Mouse (Mus musculus) kidney, embryonic 15.5 days (tissue): Measurements from ENCODE around the gene Nav3. TPM values are rescaled to one million over a fixed set of nuclear protein-coding genes. Genes with fewer than 3 reads are reported as not detected.

Experiments used
- ATAC-seq: fragments of 200-750 bp; cut with Nextera tagmentation; replicated peaks from 2 replicates; pipeline ENCODE4 v1.8.0; 2017; ENCODE audit warnings: moderate TSS enrichment; ENCODE audit not compliant: low FRiP score
- H3K27ac ChIP-seq: fragments of 300-500 bp; sonication (generic); 2 replicates; pipeline ENCODE4 v1.5.1; 2015; ENCODE audit warnings: mild to moderate bottlenecking, inconsistent platforms
- H3K27me3 ChIP-seq: fragments of 300-500 bp; sonication (generic); 2 replicates; pipeline ENCODE4 v1.6.1; 2015; ENCODE audit warnings: inconsistent platforms
- H3K36me3 ChIP-seq: fragments of 300-500 bp; sonication (generic); 2 replicates; pipeline ENCODE4 v1.6.1; 2015; ENCODE audit warnings: inconsistent platforms
- H3K4me1 ChIP-seq: fragments of 300-500 bp; sonication (generic); 2 replicates; pipeline ENCODE4 v1.6.1; 2015; ENCODE audit warnings: inconsistent platforms
- H3K4me2 ChIP-seq: fragments of 300-500 bp; sonication (generic); 2 replicates; pipeline ENCODE4 v1.6.1; 2015; ENCODE audit warnings: moderate library complexity, mild to moderate bottlenecking, inconsistent platforms
- H3K4me3 ChIP-seq: fragments of 300-500 bp; sonication (generic); replicated peaks from 2 replicates; pipeline ENCODE4 v1.5.1; 2015; ENCODE audit warnings: mild to moderate bottlenecking, inconsistent platforms
- H3K9ac ChIP-seq: fragments of 300-500 bp; sonication (generic); 2 replicates; pipeline ENCODE4 v1.6.1; 2015; ENCODE audit warnings: mild to moderate bottlenecking, inconsistent platforms
- H3K9me3 ChIP-seq: fragments of 300-500 bp; sonication (generic); replicated peaks from 2 replicates; pipeline ENCODE4 v1.6.1; 2016; ENCODE audit warnings: inconsistent platforms
- WGBS: fragments of 180-500 bp; shearing (Covaris S2); methylation state at CpG from one replicate; pipeline ENCODE4 v1.1.7; 2015; ENCODE audit warnings: mixed read lengths; 5-methylcytosine and 5-hydroxymethylcytosine counted together
- polyA plus RNA-seq: library from polyadenylated mRNA; unstranded; fragments of >200 nt; fragmentation: Nextera tagmentation; extraction: Ambion mirVana; gene quantifications from 2 replicates; pipeline ENCODE4 v1.2.1, GENCODE M21; 2015

Nav3 gene
- polyA plus RNA-seq, 1 experiment from 2014 or later = 4.6 TPM

GRCm38 (mm10) chr10:109843661-109844060 lies 612.3 kb downstream of the Nav3 start:
- H3K4me1 ChIP-seq = no peaks in the 10 kb centered on the region
- H3K4me3 ChIP-seq = no peak overlapping the region
- no peak overlapping the region for H3K4me2 ChIP-seq
- H3K27me3 ChIP-seq = no peaks in the 10 kb centered on the region
- ATAC-seq = no peak
- 80% methylated on average over 4 of the region's 4 CpGs for WGBS
- H3K9me3 ChIP-seq = no peaks in the 10 kb centered on the region
- no peak overlapping the region for H3K27ac ChIP-seq
- no peak overlapping the region for H3K9ac ChIP-seq
- no peaks in the 10 kb centered on the region for H3K36me3 ChIP-seq

- peak; percentile 93 for ATAC-seq
- no peaks in the 10 kb centered on the region for H3K36me3 ChIP-seq
- H3K4me3 ChIP-seq = peak overlapping the region; percentile 21
- H3K4me1 ChIP-seq = peaks cover 6% of the 10 kb centered on the region; the same call in 1 of the 2 replicates
- H3K27ac ChIP-seq = no peak overlapping the region
- 22% methylated on average over 18 of the region's 18 CpGs for WGBS
- H3K27me3 ChIP-seq = no peaks in the 10 kb centered on the region
- peak overlapping the region; percentile 49 for H3K4me2 ChIP-seq
- no peaks in the 10 kb centered on the region for H3K9me3 ChIP-seq
- no peak overlapping the region for H3K9ac ChIP-seq
These were observed 623.2 kb downstream of the Nav3 start for GRCm38 (mm10) chr10:109832768-109833291.

GRCm38 (mm10) chr10:109806782-109807493 lies 649.1 kb downstream of the Nav3 start:
- WGBS = 46% methylated on average over 5 of the region's 5 CpGs
- Histone ChIP-seq H3K36me3 (no peaks in the 10 kb centered on the region), H3K4me1 (no peaks in the 10 kb centered on the region), H3K9me3 (no peaks in the 10 kb centered on the region), H3K27me3 (no peaks in the 10 kb centered on the region), H3K4me3 (no peak overlapping the region), H3K9ac (no peak overlapping the region), H3K4me2 (no peak overlapping the region), H3K27ac (0 out of 2 replicates have a peak overlapping the region, but pooled peaks have one; percentile 45)
- ATAC-seq = peak; percentile 94

- Histone ChIP-seq H3K27me3 (no peaks in the 10 kb centered on the region), H3K4me3 (no peak overlapping the region), H3K4me2 (no peak overlapping the region), H3K9ac (no peak overlapping the region), H3K4me1 (no peaks in the 10 kb centered on the region), H3K9me3 (no peaks in the 10 kb centered on the region), H3K27ac (no peak overlapping the region), H3K36me3 (no peaks in the 10 kb centered on the region)
- no peak for ATAC-seq
These were observed 652.6 kb downstream of the Nav3 start for GRCm38 (mm10) chr10:109803441-109803840.

- no peaks in the 10 kb centered on the region for H3K36me3 ChIP-seq
- ATAC-seq = no peak
- no peak overlapping the region for H3K9ac ChIP-seq
- H3K9me3 ChIP-seq = no peaks in the 10 kb centered on the region
- no peaks in the 10 kb centered on the region for H3K4me1 ChIP-seq
- no peak overlapping the region for H3K4me3 ChIP-seq
- no peak overlapping the region for H3K4me2 ChIP-seq
- no peak overlapping the region for H3K27ac ChIP-seq
- no peaks in the 10 kb centered on the region for H3K27me3 ChIP-seq
- WGBS = 70% methylated on average over 1 of the region's 1 CpGs
These were observed 653.8 kb downstream of the Nav3 start for GRCm38 (mm10) chr10:109802236-109802635.

GRCm38 (mm10) chr10:109799246-109799645 lies 656.8 kb downstream of the Nav3 start:
- Histone ChIP-seq H3K9ac (no peak overlapping the region), H3K4me2 (no peak overlapping the region), H3K9me3 (no peaks in the 10 kb centered on the region), H3K36me3 (no peaks in the 10 kb centered on the region), H3K4me1 (no peaks in the 10 kb centered on the region), H3K27me3 (no peaks in the 10 kb centered on the region), H3K27ac (no peak overlapping the region), H3K4me3 (no peak overlapping the region)
- ATAC-seq = no peak
- 58% methylated on average over 6 of the region's 6 CpGs for WGBS

GRCm38 (mm10) chr10:109796981-109797380 lies 659.0 kb downstream of the Nav3 start:
- no peak overlapping the region for H3K4me2 ChIP-seq
- H3K27ac ChIP-seq = no peak overlapping the region
- H3K4me3 ChIP-seq = no peak overlapping the region
- H3K4me1 ChIP-seq = no peaks in the 10 kb centered on the region
- no peak for ATAC-seq
- no peaks in the 10 kb centered on the region for H3K9me3 ChIP-seq
- 64% methylated on average over 3 of the region's 3 CpGs for WGBS
- no peak overlapping the region for H3K9ac ChIP-seq
- H3K27me3 ChIP-seq = no peaks in the 10 kb centered on the region
- no peaks in the 10 kb centered on the region for H3K36me3 ChIP-seq

GRCm38 (mm10) chr10:109793491-109793890 lies 662.5 kb downstream of the Nav3 start:
- Histone ChIP-seq H3K4me3 (no peak overlapping the region), H3K27me3 (no peaks in the 10 kb centered on the region), H3K27ac (no peak overlapping the region), H3K9ac (no peak overlapping the region), H3K4me2 (no peak overlapping the region), H3K4me1 (no peaks in the 10 kb centered on the region), H3K9me3 (no peaks in the 10 kb centered on the region), H3K36me3 (no peaks in the 10 kb centered on the region)
- ATAC-seq = no peak
- 68% methylated on average over 4 of the region's 4 CpGs for WGBS

GRCm38 (mm10) chr10:109788728-109789127 lies 667.3 kb downstream of the Nav3 start:
- Histone ChIP-seq H3K9ac (no peak overlapping the region), H3K9me3 (no peaks in the 10 kb centered on the region), H3K4me2 (no peak overlapping the region), H3K4me1 (no peaks in the 10 kb centered on the region), H3K27ac (no peak overlapping the region), H3K27me3 (no peaks in the 10 kb centered on the region), H3K4me3 (no peak overlapping the region), H3K36me3 (no peaks in the 10 kb centered on the region)
- ATAC-seq = no peak
- 81% methylated on average over 2 of the region's 2 CpGs for WGBS

GRCm38 (mm10) chr10:109779109-109779508 lies 676.9 kb downstream of the Nav3 start:
- no peak overlapping the region for H3K9ac ChIP-seq
- H3K4me2 ChIP-seq = no peak overlapping the region
- H3K4me1 ChIP-seq = no peaks in the 10 kb centered on the region
- H3K27me3 ChIP-seq = no peaks in the 10 kb centered on the region
- no peak overlapping the region for H3K4me3 ChIP-seq
- no peaks in the 10 kb centered on the region for H3K9me3 ChIP-seq
- WGBS = 95% methylated on average over 4 of the region's 4 CpGs
- no peak overlapping the region for H3K27ac ChIP-seq
- ATAC-seq = no peak
- no peaks in the 10 kb centered on the region for H3K36me3 ChIP-seq

GRCm38 (mm10) chr10:109769092-109769491 lies 686.9 kb downstream of the Nav3 start:
- no peaks in the 10 kb centered on the region for H3K4me1 ChIP-seq
- H3K27ac ChIP-seq = no peak overlapping the region
- no peaks in the 10 kb centered on the region for H3K27me3 ChIP-seq
- no peak overlapping the region for H3K4me3 ChIP-seq
- WGBS = 88% methylated on average over 8 of the region's 8 CpGs
- no peaks in the 10 kb centered on the region for H3K36me3 ChIP-seq
- no peak for ATAC-seq
- H3K9me3 ChIP-seq = no peaks in the 10 kb centered on the region
- no peak overlapping the region for H3K9ac ChIP-seq
- H3K4me2 ChIP-seq = no peak overlapping the region

GRCm38 (mm10) chr10:109765650-109766049 lies 690.4 kb downstream of the Nav3 start:
- H3K9ac ChIP-seq = no peak overlapping the region
- no peaks in the 10 kb centered on the region for H3K4me1 ChIP-seq
- H3K4me3 ChIP-seq = no peak overlapping the region
- no peak overlapping the region for H3K27ac ChIP-seq
- no peaks in the 10 kb centered on the region for H3K27me3 ChIP-seq
- WGBS = 7% methylated on average over 2 of the region's 2 CpGs
- no peaks in the 10 kb centered on the region for H3K9me3 ChIP-seq
- no peak overlapping the region for H3K4me2 ChIP-seq
- ATAC-seq = no peak
- H3K36me3 ChIP-seq = no peaks in the 10 kb centered on the region
